In genomic region chr6:61301631-61302030, GRCm38 (mm10) we compare ENCODE assay signal across 11 mouse cellular contexts.
DNase-seq lines count a peak whose midpoint lies in the region; ATAC-seq and TF ChIP-seq lines count a peak whose summit lies in the region.
"Had no signal": no experiment of that assay in that cellular context is flagged by ENCODE, and none has a peak within 500 bp of the region (broad histone marks: within the 10 kb centered on the region; RNA-seq: fewer than 3 reads in every experiment).

No protein-coding gene starts in this region.

- H3K4me1 ChIP-seq in cerebellum, adult 2 months (ENCODE audit: control insufficient read depth, insufficient read depth, low read length), result peaks cover 3% of the 10 kb centered on the region; the same call in 1 of the 2 replicates
- H3K4me1 ChIP-seq in kidney, embryonic 16.5 days (ENCODE audit: insufficient read depth, low read length), result peaks cover 4% of the 10 kb centered on the region; the same call in 1 of the 2 replicates
- H3K4me1 ChIP-seq: embryonic facial prominence, embryonic 12.5 days had no signal

- TF ChIP-seq POLR2A in cerebellum, adult 2 months (IDR thresholded peaks at IDR 0.05; ENCODE audit: borderline replicate concordance, insufficient read depth, low read length), result no peak

- no peaks in the 10 kb centered on the region for H3K27me3 ChIP-seq in cerebellum, adult 2 months (ENCODE audit: control insufficient read depth, insufficient read depth, low read length)
- no peaks in the 10 kb centered on the region for H3K27me3 ChIP-seq in kidney, embryonic 16.5 days (ENCODE audit: insufficient read depth, low read length)
- H3K27me3 ChIP-seq: embryonic facial prominence, embryonic 12.5 days had no signal

- no peak overlapping the region for H3K27ac ChIP-seq in cerebellum, adult 2 months (ENCODE audit: insufficient read depth, low read length)
- H3K27ac ChIP-seq in kidney, embryonic 16.5 days (ENCODE audit: low read length), result no peak overlapping the region
- H3K27ac ChIP-seq: embryonic facial prominence, embryonic 12.5 days had no signal

- ATAC-seq in kidney, embryonic 16.5 days (ENCODE audit: low FRiP score, low TSS enrichment), result no peak

- H3K4me2 ChIP-seq in kidney, embryonic 16.5 days (replicated peaks; ENCODE audit: low read depth, low read length), result no peak overlapping the region
- H3K4me2 ChIP-seq: embryonic facial prominence, embryonic 12.5 days had no signal

- TF ChIP-seq CTCF in cerebellum, adult 2 months (IDR thresholded peaks at IDR 0.05; ENCODE audit: borderline replicate concordance, insufficient read depth, low read depth, low read length), result peak; percentile 51; the same call in 1 of the 2 replicates

- no peaks in the 10 kb centered on the region for H3K36me3 ChIP-seq in kidney, embryonic 16.5 days (ENCODE audit: insufficient read depth, low read length)
- H3K36me3 ChIP-seq: embryonic facial prominence, embryonic 12.5 days had no signal

- H3K9ac ChIP-seq in kidney, embryonic 16.5 days (replicated peaks; ENCODE audit: low read length), result no peak overlapping the region
- H3K9ac ChIP-seq: embryonic facial prominence, embryonic 12.5 days had no signal

- 25% methylated on average over 2 of the region's 2 CpGs for WGBS in cerebellum, adult 2 months
- 28% methylated on average over 2 of the region's 2 CpGs for WGBS in kidney, embryonic 16.5 days

- no peak for DNase-seq in cerebellum, adult 2 months
- DNase-seq in cerebellum, adult 8-10 months, result no peak
- DNase-seq in kidney, adult 9 months, result peak; percentile 10
- peak; percentile 27 for DNase-seq in 416B (ENCODE audit: low read depth)
- DNase-seq in c-Kit-positive CD71-positive TER-119-positive erythroid progenitor cells, embryonic 14.5 days (ENCODE audit: low spot score), result peak; percentile 2
- DNase-seq in right cerebral cortex, adult 18-20 months, result no peak
- no peak for DNase-seq in spleen, postnatal 14 days (ENCODE audit: low spot score in 2 of 2)
- DNase-seq: adrenal gland, postnatal 36 days; heart, postnatal 36 days had no signal

- H3K9me3 ChIP-seq in kidney, embryonic 16.5 days (ENCODE audit: low read length), result no peaks in the 10 kb centered on the region
- H3K9me3 ChIP-seq: embryonic facial prominence, embryonic 12.5 days had no signal

- H3K4me3 ChIP-seq in cerebellum, adult 2 months (replicated peaks; ENCODE audit: insufficient read depth, low read depth, low read length), result no peak overlapping the region
- H3K4me3 ChIP-seq in kidney, embryonic 16.5 days (ENCODE audit: low read length), result no peak overlapping the region
- H3K4me3 ChIP-seq: embryonic facial prominence, embryonic 12.5 days had no signal

Comparison
In these comparisons a context has a peak if more than half of its experiments do, and no peak if none do; other contexts are left out.
1. DNase-seq: peak in kidney, adult 9 months (single experiment), 416B (single experiment) and c-Kit-positive CD71-positive TER-119-positive erythroid progenitor cells, embryonic 14.5 days (single experiment); none in cerebellum, adult 2 months (0 of 2), cerebellum, adult 8-10 months (single experiment), right cerebral cortex, adult 18-20 months (single experiment) and spleen, postnatal 14 days (0 of 2).